Mouse (Mus musculus) liver (tissue): ENCODE results near the gene Zfp143.
A peak's percentile ranks its signal among the peaks of the same experiment; 100 is the strongest.
"Not testable (repeated sequence)": the region's sequence is repeated elsewhere in the genome, so short reads cannot be mapped to it uniquely, and the experiment has no call there.

Experiments used
- DNase-seq: peaks from one replicate; pipeline ENCODE4 v3.0.0-alpha.2; 2020; ENCODE audit warnings: mixed read lengths

The Zfp143 gene

GRCm38 (mm10) chr7:110097106-110097793 is 36.2 kb downstream of the Zfp143 start:
- no peak for DNase-seq

- DNase-seq = no peak
Observed at GRCm38 (mm10) chr7:110100854-110101253, 39.8 kb downstream of the Zfp143 start.

GRCm38 (mm10) chr7:110101266-110101665 is 40.2 kb downstream of the Zfp143 start:
- no peak for DNase-seq

- DNase-seq = no peak
Observed at GRCm38 (mm10) chr7:110105041-110105440, 44.0 kb downstream of the Zfp143 start.

- no peak for DNase-seq
Observed at GRCm38 (mm10) chr7:110106633-110107032, 45.6 kb downstream of the Zfp143 start.

- DNase-seq = not testable (repeated sequence)
Observed at GRCm38 (mm10) chr7:110108524-110108923, 47.5 kb downstream of the Zfp143 start.

GRCm38 (mm10) chr7:110108967-110109610 is 48.1 kb downstream of the Zfp143 start:
- peak; percentile 62 for DNase-seq

- DNase-seq = peak; percentile 49
Observed at GRCm38 (mm10) chr7:110110061-110110656, 49.1 kb downstream of the Zfp143 start.

- no peak for DNase-seq
Observed at GRCm38 (mm10) chr7:110114699-110115098, 53.7 kb downstream of the Zfp143 start.

- no peak for DNase-seq
Observed at GRCm38 (mm10) chr7:110116731-110117291, 55.8 kb downstream of the Zfp143 start.

- no peak for DNase-seq
Observed at GRCm38 (mm10) chr7:110118448-110118847, 57.4 kb downstream of the Zfp143 start.

- DNase-seq = no peak
Observed at GRCm38 (mm10) chr7:110120157-110120784, 59.3 kb downstream of the Zfp143 start.

- DNase-seq = no peak
Observed at GRCm38 (mm10) chr7:110121162-110121515, 60.1 kb downstream of the Zfp143 start.

- peak; percentile 99 for DNase-seq
Observed at GRCm38 (mm10) chr7:110121516-110122288, 60.7 kb downstream of the Zfp143 start, which contains the start of gene Wee1. Gene Wee1, plus strand, starts transcription at chr7:110122046.

GRCm38 (mm10) chr7:110122289-110122564 is 61.2 kb downstream of the Zfp143 start:
- DNase-seq = no peak

GRCm38 (mm10) chr7:110122565-110123422 is 61.8 kb downstream of the Zfp143 start:
- peak; percentile 75 for DNase-seq

GRCm38 (mm10) chr7:110123844-110124555 is 63.0 kb downstream of the Zfp143 start:
- peak; percentile 54 for DNase-seq

GRCm38 (mm10) chr7:110128566-110128965 is 67.5 kb downstream of the Zfp143 start:
- DNase-seq = no peak

- DNase-seq = not testable (repeated sequence)
Observed at GRCm38 (mm10) chr7:110132272-110132671, 71.3 kb downstream of the Zfp143 start.

GRCm38 (mm10) chr7:110133988-110134387 is 73.0 kb downstream of the Zfp143 start:
- DNase-seq = no peak

- DNase-seq = no peak
Observed at GRCm38 (mm10) chr7:110138538-110138937, 77.5 kb downstream of the Zfp143 start.
